Mouse (Mus musculus) hindbrain, postnatal 0 days (tissue): ENCODE results near the gene Rock2. TPM values are rescaled to one million over a fixed set of nuclear protein-coding genes. Genes with fewer than 3 reads are reported as not detected.

ENCODE experiments used
- ATAC-seq: fragments of 200-750 bp; cut with Nextera tagmentation; 2 replicates; pipeline ENCODE4 v1.8.0; 2017; ENCODE audit warnings: mild to moderate bottlenecking, moderate TSS enrichment, moderate library complexity
- DNase-seq: peaks from one replicate; pipeline ENCODE4 v3.0.0-alpha.2; 2015; ENCODE audit warnings: low spot score
- H3K27ac ChIP-seq: fragments of 300-500 bp; sonication (generic); 2 replicates; pipeline ENCODE4 v1.5.1; 2014; ENCODE audit warnings: mild to moderate bottlenecking
- H3K27me3 ChIP-seq: fragments of 300-500 bp; sonication (generic); 2 replicates; pipeline ENCODE4 v1.6.1; 2014; ENCODE audit warnings: low read length, mixed read lengths; ENCODE audit not compliant: insufficient read depth
- H3K36me3 ChIP-seq: fragments of 300-500 bp; sonication (generic); 2 replicates; pipeline ENCODE4 v1.6.1; 2014; ENCODE audit warnings: low read length, mixed read lengths; ENCODE audit not compliant: insufficient read depth
- H3K4me1 ChIP-seq: fragments of 300-500 bp; sonication (generic); 2 replicates; pipeline ENCODE4 v1.6.1; 2014; ENCODE audit warnings: antibody characterized with exemption, low read length, mixed read lengths; ENCODE audit not compliant: insufficient read depth
- H3K4me2 ChIP-seq: fragments of 300-500 bp; sonication (generic); 2 replicates; pipeline ENCODE4 v1.6.1; 2014; ENCODE audit warnings: low read depth, mild to moderate bottlenecking, low read length, moderate library complexity, mixed read lengths
- H3K4me3 ChIP-seq: fragments of 300-500 bp; sonication (generic); 2 replicates; pipeline ENCODE4 v1.5.1; 2014; ENCODE audit warnings: low read length
- H3K9ac ChIP-seq: fragments of 300-500 bp; sonication (generic); replicated peaks from 2 replicates; pipeline ENCODE4 v1.6.1; 2014; ENCODE audit warnings: mild to moderate bottlenecking, low read length, moderate library complexity, mixed read lengths
- H3K9me3 ChIP-seq: fragments of 300-500 bp; sonication (generic); 2 replicates; pipeline ENCODE4 v1.6.1; 2016; ENCODE audit warnings: low read length, mixed read lengths
- CTCF ChIP-seq: IDR thresholded peaks from 2 replicates; pipeline ENCODE4 v1.5.1; 2016; ENCODE audit warnings: antibody characterized with exemption, control low read depth, low read depth
- WGBS: fragments of 180-500 bp; shearing (Covaris S2); extraction: QIAGEN DNeasy Blood & Tissue Kit; methylation state at CpG from one replicate; pipeline ENCODE4 v1.1.7; 2014; 5-methylcytosine and 5-hydroxymethylcytosine counted together
- polyA plus RNA-seq: library from polyadenylated mRNA; unstranded; fragments of >200 nt; fragmentation: Nextera tagmentation; extraction: Ambion mirVana; gene quantifications from 2 replicates; pipeline ENCODE4 v1.2.1, GENCODE M21; 2015
- total RNA-seq: library from RNA; depleted of rRNA; stranded (reverse); fragments of >200 nt; gene quantifications from 2 replicates; pipeline ENCODE4 v1.2.3, GENCODE M21; 2014

Rock2 gene
- total and polyA plus RNA-seq, 2 experiments from 2014 or later, result 12.7 to 20.9 TPM

DNA sequence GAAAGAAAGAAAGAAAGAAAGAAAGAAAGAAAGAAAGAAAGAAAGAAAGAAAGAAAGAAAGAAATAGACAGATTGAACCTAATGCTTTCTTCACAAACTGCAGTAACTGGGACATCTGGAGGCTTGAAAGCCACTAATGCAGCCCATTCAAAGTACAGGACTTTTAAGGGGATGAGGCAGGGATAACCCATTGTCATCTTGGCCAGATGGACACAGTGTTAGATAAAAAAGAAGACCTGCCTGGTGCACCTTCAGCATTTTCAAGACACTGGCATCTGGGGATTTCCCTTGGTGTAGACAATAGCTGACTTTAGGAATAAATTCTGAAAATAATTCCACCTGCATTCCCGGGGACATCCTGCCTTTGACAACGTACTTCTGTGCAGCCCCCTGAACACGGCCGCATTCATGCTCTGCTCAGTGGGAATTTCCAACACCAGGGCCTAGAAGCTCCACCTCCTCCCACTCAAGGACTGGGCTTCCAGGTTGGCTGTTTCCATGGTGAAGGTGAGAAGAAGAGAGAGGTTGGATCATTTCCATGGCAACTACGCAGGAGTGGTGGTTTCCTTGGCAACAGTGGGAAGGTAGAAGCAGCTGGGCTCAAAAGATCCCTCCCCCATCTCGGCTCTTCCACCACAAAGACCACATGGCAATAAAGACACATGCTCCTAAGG, 38.9 kb upstream of the Rock2 start:
- ATAC-seq (peak; percentile 95), DNase-seq (peak; percentile 95)
- H3K4me1 ChIP-seq, result peaks cover 11% of the 10 kb centered on the region
- no peak overlapping the region for H3K9ac ChIP-seq
- peak overlapping the region; percentile 83 for H3K27ac ChIP-seq
- H3K27me3 ChIP-seq, result no peaks in the 10 kb centered on the region
- no peaks in the 10 kb centered on the region for H3K36me3 ChIP-seq
- no peak for TF ChIP-seq CTCF
- no peaks in the 10 kb centered on the region for H3K9me3 ChIP-seq
- H3K4me3 ChIP-seq, result no peak overlapping the region
- 10% methylated on average over 6 of the region's 6 CpGs for WGBS
- H3K4me2 ChIP-seq, result peak overlapping the region; percentile 36; the same call in 1 of the 2 replicates

GRCm38 (mm10) chr12:16856306-16856679, 38.4 kb upstream of the Rock2 start:
- no peak overlapping the region for H3K4me2 ChIP-seq
- H3K9me3 ChIP-seq, result no peaks in the 10 kb centered on the region
- ATAC-seq (peak; percentile 33), DNase-seq (no peak)
- no peak for TF ChIP-seq CTCF
- H3K27me3 ChIP-seq, result no peaks in the 10 kb centered on the region
- H3K4me3 ChIP-seq, result no peak overlapping the region
- no peak overlapping the region for H3K9ac ChIP-seq
- peaks cover 11% of the 10 kb centered on the region for H3K4me1 ChIP-seq
- peak overlapping the region; percentile 83; the same call in 1 of the 2 replicates for H3K27ac ChIP-seq
- no peaks in the 10 kb centered on the region for H3K36me3 ChIP-seq
- 28% methylated on average over 2 of the region's 2 CpGs for whole genome bisulfite sequencing

GRCm38 (mm10) chr12:16858081-16858480, 36.6 kb upstream of the Rock2 start:
- ATAC-seq, result no peak
- Histone ChIP-seq H3K9me3 (no peaks in the 10 kb centered on the region), H3K27me3 (no peaks in the 10 kb centered on the region), H3K4me1 (peaks cover 11% of the 10 kb centered on the region), H3K27ac (no peak overlapping the region), H3K9ac (no peak overlapping the region), H3K4me2 (no peak overlapping the region), H3K4me3 (no peak overlapping the region), H3K36me3 (no peaks in the 10 kb centered on the region)
- no peak for DNase-seq
- no peak for TF ChIP-seq CTCF
- 84% methylated on average over 4 of the region's 4 CpGs for WGBS

GRCm38 (mm10) chr12:16859781-16860180, 34.9 kb upstream of the Rock2 start:
- H3K27ac ChIP-seq, result no peak overlapping the region
- WGBS, result 90% methylated on average over 2 of the region's 2 CpGs
- peaks cover 4% of the 10 kb centered on the region for H3K4me1 ChIP-seq
- no peak overlapping the region for H3K9ac ChIP-seq
- ATAC-seq (no peak), DNase-seq (no peak)
- no peaks in the 10 kb centered on the region for H3K9me3 ChIP-seq
- no peak overlapping the region for H3K4me3 ChIP-seq
- no peaks in the 10 kb centered on the region for H3K36me3 ChIP-seq
- no peak for TF ChIP-seq CTCF
- H3K4me2 ChIP-seq, result no peak overlapping the region
- no peaks in the 10 kb centered on the region for H3K27me3 ChIP-seq

DNA sequence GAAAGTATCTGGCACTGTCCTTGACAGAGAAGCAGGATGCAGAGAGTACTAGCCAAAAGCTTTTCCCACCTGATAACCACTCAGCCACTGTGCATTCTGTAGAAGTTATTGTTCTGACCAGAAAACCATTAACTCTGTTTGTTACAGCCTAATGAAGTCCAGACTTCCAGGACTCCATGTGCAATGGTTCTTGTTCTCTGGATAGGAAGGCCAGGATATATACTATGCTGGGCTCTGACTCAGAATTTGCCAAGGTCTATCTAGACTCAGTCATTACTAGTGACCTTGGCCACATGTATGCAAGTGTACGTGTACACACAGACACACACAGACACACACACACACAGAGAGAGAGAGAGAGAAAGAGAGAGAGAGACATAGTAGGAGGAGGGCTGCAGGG, 34.2 kb upstream of the Rock2 start:
- ATAC-seq, result no peak
- no peaks in the 10 kb centered on the region for H3K27me3 ChIP-seq
- no peak for TF ChIP-seq CTCF
- 73% methylated on average over 1 of the region's 1 CpGs for WGBS
- no peaks in the 10 kb centered on the region for H3K9me3 ChIP-seq
- no peak overlapping the region for H3K27ac ChIP-seq
- H3K4me2 ChIP-seq, result no peak overlapping the region
- H3K9ac ChIP-seq, result no peak overlapping the region
- DNase-seq, result no peak
- no peak overlapping the region for H3K4me3 ChIP-seq
- peaks cover 4% of the 10 kb centered on the region for H3K4me1 ChIP-seq
- H3K36me3 ChIP-seq, result no peaks in the 10 kb centered on the region

DNA sequence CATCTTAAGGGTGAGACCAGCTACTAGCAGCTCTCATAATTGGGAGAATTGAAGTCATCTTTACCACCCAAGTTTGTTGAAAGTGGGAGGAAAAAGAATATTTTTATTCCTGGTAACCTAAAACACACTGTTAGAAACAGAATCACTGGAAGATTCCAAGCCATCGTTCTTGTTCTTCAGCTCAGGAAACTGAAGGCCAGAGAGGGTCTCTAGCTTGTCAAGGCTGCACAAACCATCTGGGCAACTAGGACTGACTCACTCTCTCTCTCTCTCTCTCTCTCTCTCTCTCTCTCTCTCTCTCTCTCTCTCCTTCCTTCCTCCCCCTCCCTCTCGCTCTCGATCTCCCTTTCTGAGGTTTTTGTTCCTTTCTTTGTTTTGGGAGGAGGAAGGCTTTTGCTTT, 33.7 kb upstream of the Rock2 start:
- Histone ChIP-seq H3K4me3 (no peak overlapping the region), H3K36me3 (no peaks in the 10 kb centered on the region), H3K4me1 (peaks cover under 1% of the 10 kb centered on the region; the same call in 1 of the 2 replicates), H3K27ac (no peak overlapping the region), H3K9me3 (no peaks in the 10 kb centered on the region), H3K9ac (no peak overlapping the region), H3K27me3 (no peaks in the 10 kb centered on the region), H3K4me2 (no peak overlapping the region)
- DNase-seq, result no peak
- TF ChIP-seq CTCF, result no peak
- WGBS, result 77% methylated on average over 3 of the region's 3 CpGs
- ATAC-seq, result no peak

DNA sequence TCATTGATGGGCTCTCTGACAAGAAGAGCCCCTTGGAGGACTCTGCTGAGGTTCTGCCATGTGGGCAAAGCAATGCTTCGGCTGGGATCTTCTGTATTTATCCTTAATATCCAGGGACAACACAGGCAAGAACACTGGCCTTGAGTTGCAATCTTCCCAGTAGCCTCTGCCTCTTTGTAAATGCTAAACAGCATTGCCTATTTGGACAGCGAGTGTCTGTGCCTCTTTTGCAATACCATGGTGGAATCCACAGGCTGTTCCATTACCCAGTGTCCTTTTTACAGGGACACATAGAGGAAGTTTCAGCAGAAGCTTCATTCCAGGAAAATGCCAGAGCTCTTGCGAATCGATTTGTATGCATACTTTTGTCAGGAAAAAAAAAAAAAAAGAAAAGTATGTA, 30.2 kb upstream of the Rock2 start:
- no peaks in the 10 kb centered on the region for H3K4me1 ChIP-seq
- H3K9ac ChIP-seq, result no peak overlapping the region
- WGBS, result 93% methylated on average over 4 of the region's 4 CpGs
- no peaks in the 10 kb centered on the region for H3K27me3 ChIP-seq
- no peak overlapping the region for H3K4me2 ChIP-seq
- no peaks in the 10 kb centered on the region for H3K9me3 ChIP-seq
- H3K4me3 ChIP-seq, result no peak overlapping the region
- no peaks in the 10 kb centered on the region for H3K36me3 ChIP-seq
- ATAC-seq, result no peak
- DNase-seq, result no peak
- H3K27ac ChIP-seq, result no peak overlapping the region
- TF ChIP-seq CTCF, result no peak
